Mouse (Mus musculus) neural tube, embryonic 15.5 days (tissue): Measurements from ENCODE around the gene Tada1. TPM values are rescaled to one million over a fixed set of nuclear protein-coding genes. Genes with fewer than 3 reads are reported as not detected.

Experiments
- ATAC-seq: fragments of 200-750 bp; cut with Nextera tagmentation; 2 replicates; pipeline ENCODE4 v1.8.0; 2017; ENCODE audit warnings: mild to moderate bottlenecking, moderate TSS enrichment, moderate library complexity; ENCODE audit not compliant: low FRiP score
- H3K27ac ChIP-seq: fragments of 300-500 bp; sonication (generic); replicated peaks from 2 replicates; pipeline ENCODE4 v1.5.1; 2015; ENCODE audit warnings: mild to moderate bottlenecking, inconsistent platforms
- H3K27me3 ChIP-seq: fragments of 300-500 bp; sonication (generic); replicated peaks from 2 replicates; pipeline ENCODE4 v1.6.1; 2015; ENCODE audit warnings: inconsistent platforms
- H3K36me3 ChIP-seq: fragments of 300-500 bp; sonication (generic); 2 replicates; pipeline ENCODE4 v1.6.1; 2015; ENCODE audit warnings: inconsistent platforms
- H3K4me1 ChIP-seq: fragments of 300-500 bp; sonication (generic); 2 replicates; pipeline ENCODE4 v1.6.1; 2015; ENCODE audit warnings: inconsistent platforms
- H3K4me2 ChIP-seq: fragments of 300-500 bp; sonication (generic); 2 replicates; pipeline ENCODE4 v1.6.1; 2015; ENCODE audit warnings: inconsistent platforms, mild to moderate bottlenecking, moderate library complexity
- H3K4me3 ChIP-seq: fragments of 300-500 bp; sonication (generic); replicated peaks from 2 replicates; pipeline ENCODE4 v1.5.1; 2015; ENCODE audit warnings: mild to moderate bottlenecking, inconsistent platforms
- H3K9ac ChIP-seq: fragments of 300-500 bp; sonication (generic); replicated peaks from 2 replicates; pipeline ENCODE4 v1.6.1; 2015; ENCODE audit warnings: mild to moderate bottlenecking, inconsistent platforms
- H3K9me3 ChIP-seq: fragments of 300-500 bp; sonication (generic); replicated peaks from 2 replicates; pipeline ENCODE4 v1.6.1; 2016; ENCODE audit warnings: inconsistent platforms
- WGBS: fragments of 180-500 bp; shearing (Covaris S2); methylation state at CpG from one replicate; pipeline ENCODE4 v1.1.7; 2015; ENCODE audit warnings: mixed read lengths; 5-methylcytosine and 5-hydroxymethylcytosine counted together
- polyA plus RNA-seq: library from polyadenylated mRNA; unstranded; fragments of >200 nt; fragmentation: Nextera tagmentation; extraction: Ambion mirVana; gene quantifications from 2 replicates; pipeline ENCODE4 v1.2.1, GENCODE M21; 2015

Gene Tada1
- polyA plus RNA-seq, 1 experiment from 2014 or later, result 72.4 TPM

- 100% methylated on average over 1 of the region's 1 CpGs for WGBS
- H3K27me3 ChIP-seq, result no peaks in the 10 kb centered on the region
- no peak overlapping the region for H3K9ac ChIP-seq
- ATAC-seq, result no peak
- H3K36me3 ChIP-seq, result 0 out of 2 replicates have a peak, but pooled peaks cover 11% of the 10 kb centered on the region
- no peak overlapping the region for H3K27ac ChIP-seq
- no peak overlapping the region for H3K4me2 ChIP-seq
- no peak overlapping the region for H3K4me3 ChIP-seq
- H3K9me3 ChIP-seq, result no peaks in the 10 kb centered on the region
- H3K4me1 ChIP-seq, result peaks cover 19% of the 10 kb centered on the region
These were observed 32.6 kb downstream of the Tada1 start for GRCm38 (mm10) chr1:166411541-166411940.

- WGBS, result 94% methylated on average over 3 of the region's 3 CpGs
- H3K4me2 ChIP-seq, result no peak overlapping the region
- H3K9ac ChIP-seq, result no peak overlapping the region
- H3K27ac ChIP-seq, result no peak overlapping the region
- peaks cover 19% of the 10 kb centered on the region for H3K4me1 ChIP-seq
- no peaks in the 10 kb centered on the region for H3K9me3 ChIP-seq
- no peak overlapping the region for H3K4me3 ChIP-seq
- 0 out of 2 replicates have a peak, but pooled peaks cover 7% of the 10 kb centered on the region for H3K36me3 ChIP-seq
- no peaks in the 10 kb centered on the region for H3K27me3 ChIP-seq
- ATAC-seq, result no peak
These were observed 33.4 kb downstream of the Tada1 start for GRCm38 (mm10) chr1:166412266-166412665.

- Histone ChIP-seq H3K4me1 (no peaks in the 10 kb centered on the region), H3K36me3 (no peaks in the 10 kb centered on the region), H3K4me2 (no peak overlapping the region), H3K9me3 (no peaks in the 10 kb centered on the region), H3K27ac (no peak overlapping the region), H3K27me3 (no peaks in the 10 kb centered on the region), H3K4me3 (no peak overlapping the region), H3K9ac (no peak overlapping the region)
- WGBS, result 72% methylated on average over 3 of the region's 3 CpGs
- peak; percentile 53 for ATAC-seq
These were observed 50.2 kb downstream of the Tada1 start for GRCm38 (mm10) chr1:166429053-166429452.

DNA sequence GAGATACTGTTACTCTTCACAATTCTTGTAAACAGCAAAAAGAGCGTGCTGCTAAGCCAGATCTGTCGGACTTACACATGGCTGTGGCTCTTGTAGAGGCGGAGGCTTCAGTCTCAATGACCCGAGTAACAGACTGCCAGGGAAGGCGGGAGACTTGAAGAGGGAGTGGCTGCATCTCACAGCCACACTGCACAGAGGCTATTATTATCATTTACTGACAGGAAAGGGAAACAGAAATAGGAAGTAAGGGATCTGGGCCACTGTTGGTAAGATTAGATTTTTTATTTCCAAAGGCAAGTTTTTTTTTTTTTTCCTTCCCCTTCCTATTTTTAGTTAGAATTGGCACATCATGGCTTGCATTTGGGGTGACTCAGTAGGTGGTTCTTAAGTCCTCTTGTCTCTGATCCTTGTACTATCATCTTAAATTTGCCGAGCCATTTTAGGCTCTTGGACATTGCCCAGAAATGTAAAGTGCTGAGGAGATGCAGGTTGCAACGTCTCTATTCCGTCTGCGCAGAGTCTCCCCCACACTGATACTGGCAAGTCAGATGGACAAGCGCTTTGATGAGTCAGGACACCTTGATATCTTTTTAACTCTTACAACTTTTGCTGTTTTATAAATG, 51.0 kb downstream of the Tada1 start:
- H3K4me2 ChIP-seq, result no peak overlapping the region
- no peaks in the 10 kb centered on the region for H3K9me3 ChIP-seq
- no peak overlapping the region for H3K27ac ChIP-seq
- H3K9ac ChIP-seq, result no peak overlapping the region
- no peak; the same call in 1 of the 2 replicates for ATAC-seq
- H3K4me3 ChIP-seq, result no peak overlapping the region
- H3K4me1 ChIP-seq, result no peaks in the 10 kb centered on the region
- H3K36me3 ChIP-seq, result no peaks in the 10 kb centered on the region
- no peaks in the 10 kb centered on the region for H3K27me3 ChIP-seq
- WGBS, result 61% methylated on average over 10 of the region's 10 CpGs

DNA sequence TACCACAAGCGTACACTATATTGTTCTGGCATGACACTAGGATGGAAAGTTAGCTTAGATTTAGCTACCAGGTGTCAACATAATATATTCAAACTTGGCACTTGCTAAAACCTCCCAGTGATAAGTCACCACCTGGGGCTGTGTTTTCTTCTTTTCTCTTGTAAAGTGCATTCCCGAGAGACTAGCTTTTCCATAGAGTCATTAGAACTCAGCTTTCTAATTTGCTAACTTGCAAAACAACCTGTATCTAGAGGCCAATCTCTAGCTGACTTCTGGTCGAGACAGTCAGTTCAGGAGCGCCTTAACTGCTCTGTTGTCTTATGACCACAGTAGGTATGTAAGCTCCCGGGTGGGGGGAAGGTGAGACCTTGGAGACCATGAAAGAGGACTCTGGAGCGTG, 60.5 kb downstream of the Tada1 start:
- Histone ChIP-seq H3K27ac (no peak overlapping the region), H3K9me3 (no peaks in the 10 kb centered on the region), H3K4me2 (no peak overlapping the region), H3K9ac (no peak overlapping the region), H3K27me3 (no peaks in the 10 kb centered on the region), H3K4me1 (no peaks in the 10 kb centered on the region), H3K36me3 (no peaks in the 10 kb centered on the region), H3K4me3 (no peak overlapping the region)
- WGBS, result 75% methylated on average over 6 of the region's 6 CpGs
- ATAC-seq, result no peak

- H3K27ac ChIP-seq, result no peak overlapping the region
- WGBS, result 93% methylated on average over 3 of the region's 3 CpGs
- H3K27me3 ChIP-seq, result no peaks in the 10 kb centered on the region
- no peak overlapping the region for H3K9ac ChIP-seq
- no peak overlapping the region for H3K4me2 ChIP-seq
- H3K36me3 ChIP-seq, result no peaks in the 10 kb centered on the region
- ATAC-seq, result no peak
- H3K4me3 ChIP-seq, result no peak overlapping the region
- 0 out of 2 replicates have a peak, but pooled peaks cover 7% of the 10 kb centered on the region for H3K4me1 ChIP-seq
- H3K9me3 ChIP-seq, result no peaks in the 10 kb centered on the region
These were observed 63.1 kb downstream of the Tada1 start for GRCm38 (mm10) chr1:166441992-166442391.

Other genes with a start within 250 kb of the Tada1 start
- gene Gpa33, start 248.9 kb upstream of the Tada1 start, polyA plus RNA-seq, result 5.2 TPM in 1 of 2 replicates, not detected in the other
- 0.22 TPM in 1 of 2 replicates, not detected in the other for gene Mael, start 140.3 kb upstream of the Tada1 start, polyA plus RNA-seq
- gene Ildr2, start 125.0 kb upstream of the Tada1 start, polyA plus RNA-seq, result 2.8 and 3.0 TPM in 2 replicates
- gene Pogk, start 30.8 kb downstream of the Tada1 start, polyA plus RNA-seq, result 26.3 and 27.6 TPM in 2 replicates
- gene Gm4846, start 118.5 kb downstream of the Tada1 start, polyA plus RNA-seq, result not detected in 2 replicates